Mouse (Mus musculus) lung, postnatal 25 days (tissue): ENCODE data around the gene Oscar.

Source experiments
- DNase-seq: peaks from one replicate; pipeline ENCODE4 v3.0.0; 2022; ENCODE audit warnings: low spot score

The Oscar gene

DNA sequence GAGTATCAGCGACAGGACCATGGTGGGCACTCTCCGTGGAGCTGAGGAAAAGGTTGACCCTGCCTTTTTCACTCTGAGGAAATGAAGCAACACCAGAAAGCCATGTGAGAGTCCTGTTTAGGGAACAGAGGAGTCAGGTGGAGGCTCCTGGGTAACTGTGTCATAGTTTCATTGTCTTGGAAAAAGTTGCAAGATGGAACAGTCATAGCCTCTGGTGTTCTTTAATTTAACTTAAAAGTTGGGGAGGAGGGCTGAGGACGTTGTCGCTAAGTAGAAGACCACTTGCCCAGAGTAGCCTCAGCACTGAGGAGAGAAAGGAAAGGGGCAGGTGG, at the start of gene Oscar:
Oscar (minus strand) TSS at position 101 of the 332 bp plus-strand sequence.
- DNase-seq = no peak

DNA sequence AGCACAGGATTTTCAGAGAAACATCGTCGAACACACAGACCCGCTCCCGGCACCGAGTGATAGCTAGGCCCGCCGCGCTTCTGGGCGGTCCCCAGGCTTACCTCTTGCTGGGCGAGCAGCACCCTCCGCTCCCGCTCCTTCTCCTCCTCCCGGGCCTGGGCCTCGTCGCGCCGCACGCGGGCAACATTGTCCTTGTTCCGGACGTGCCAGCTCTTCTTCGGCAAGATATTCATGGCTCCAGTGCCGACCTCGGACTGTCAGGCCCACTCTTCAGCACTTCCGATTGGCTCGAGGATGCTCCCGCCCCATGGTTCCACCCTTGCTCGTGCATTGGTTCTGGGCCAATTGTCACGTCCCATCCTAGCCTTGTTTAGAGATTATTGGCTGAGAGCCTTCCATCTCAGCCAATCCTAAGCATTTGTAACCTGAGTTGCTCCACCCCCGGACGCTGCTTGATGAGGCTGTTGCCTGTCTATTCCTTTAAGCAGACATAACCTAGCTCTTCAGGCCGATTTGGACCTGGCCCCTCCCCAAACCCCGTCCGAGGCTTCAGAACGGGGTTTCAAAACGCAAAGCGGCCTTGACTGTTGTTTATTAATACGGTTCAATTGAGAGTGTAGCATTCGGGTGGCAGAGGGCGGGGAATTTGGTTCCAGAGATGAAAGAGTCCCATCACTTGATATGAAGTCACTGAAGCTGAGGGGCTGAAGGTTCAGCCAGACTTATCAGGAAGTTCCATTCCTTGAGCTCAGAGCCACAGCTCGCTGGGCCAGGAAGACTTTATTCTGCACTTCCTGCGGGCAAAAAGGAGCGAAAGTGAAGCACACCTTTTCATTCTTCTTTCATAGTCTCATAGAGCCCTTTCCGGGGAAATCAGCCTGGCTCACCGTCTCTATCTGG, 49.5 kb upstream of the Oscar start, which contains the start of gene Leng1:
Leng1 (minus strand) TSS at position 626 of the 900 bp plus-strand sequence.
- peak; percentile 99 for DNase-seq

DNA sequence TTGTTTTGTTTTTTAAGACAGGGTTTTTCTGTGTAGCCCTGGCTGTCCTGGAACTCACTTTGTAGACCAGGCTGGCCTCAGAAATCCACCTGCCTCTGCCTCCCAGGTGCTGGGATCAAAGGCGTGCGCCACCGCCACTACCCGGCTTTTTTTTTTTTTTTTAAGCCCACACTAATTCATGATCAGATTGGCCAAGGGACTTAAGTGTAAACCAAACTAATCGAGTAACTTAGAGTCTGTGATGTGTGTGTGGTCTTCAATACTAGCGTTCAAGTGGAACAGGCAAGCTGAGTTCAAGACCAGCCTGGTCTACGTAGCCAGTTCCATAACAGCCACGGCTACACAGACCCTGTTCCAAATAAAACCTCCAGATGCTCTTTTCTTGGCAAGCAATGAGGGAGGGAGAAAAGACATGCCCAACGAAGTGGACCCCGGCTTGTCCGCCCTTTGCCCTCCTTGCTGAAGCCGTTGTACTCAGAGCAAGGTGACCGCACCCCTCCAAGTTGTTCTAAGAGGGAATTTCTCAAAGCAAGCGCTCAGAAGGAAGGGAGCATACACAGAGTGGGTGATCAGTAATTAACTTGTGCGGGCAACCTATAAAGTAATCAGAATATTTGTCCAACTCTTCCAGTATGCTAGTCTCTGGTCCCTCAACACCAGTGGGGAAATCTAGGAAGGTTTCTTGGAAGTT, 48.7 kb upstream of the Oscar start:
- DNase-seq = peak; percentile 28

DNA sequence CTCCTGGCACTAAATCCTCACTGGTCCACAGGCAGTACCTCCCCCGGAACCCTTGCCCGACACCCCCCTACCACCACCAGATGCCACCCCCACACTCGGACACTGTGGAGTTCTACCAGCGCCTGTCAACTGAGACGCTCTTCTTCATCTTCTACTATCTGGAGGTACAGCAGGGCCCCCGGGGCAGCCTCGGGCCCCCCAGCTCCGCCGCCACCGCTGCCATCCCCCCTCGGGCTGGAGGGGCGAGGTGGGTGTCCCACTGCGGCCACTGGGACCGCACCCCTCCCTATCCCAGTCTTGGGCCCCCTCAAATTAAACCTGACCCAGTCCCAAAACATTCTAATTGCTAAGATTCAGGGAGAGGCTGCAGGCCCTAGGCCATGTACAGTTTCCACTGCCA, 42.6 kb upstream of the Oscar start:
- no peak for DNase-seq

DNA sequence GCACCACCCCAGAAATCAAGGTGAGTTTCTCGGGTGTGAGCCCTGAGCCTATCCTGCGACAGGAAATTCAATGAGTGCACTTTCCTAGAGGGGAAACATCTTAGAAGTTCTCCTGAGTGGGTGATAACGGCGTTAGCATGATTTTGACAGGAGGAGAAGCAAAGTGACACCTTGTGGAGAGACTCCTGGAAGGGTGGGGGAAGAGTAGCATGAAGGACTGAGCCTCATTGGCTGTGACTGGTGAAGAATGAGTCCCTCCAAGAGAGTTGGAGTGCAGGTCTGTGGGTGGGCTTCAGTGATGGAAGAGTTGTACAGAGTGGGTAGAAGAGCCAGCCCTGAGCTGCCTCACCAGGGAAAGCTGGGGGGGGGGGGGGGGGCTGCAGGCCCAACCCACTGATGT, 41.0 kb upstream of the Oscar start:
- DNase-seq = no peak

DNA sequence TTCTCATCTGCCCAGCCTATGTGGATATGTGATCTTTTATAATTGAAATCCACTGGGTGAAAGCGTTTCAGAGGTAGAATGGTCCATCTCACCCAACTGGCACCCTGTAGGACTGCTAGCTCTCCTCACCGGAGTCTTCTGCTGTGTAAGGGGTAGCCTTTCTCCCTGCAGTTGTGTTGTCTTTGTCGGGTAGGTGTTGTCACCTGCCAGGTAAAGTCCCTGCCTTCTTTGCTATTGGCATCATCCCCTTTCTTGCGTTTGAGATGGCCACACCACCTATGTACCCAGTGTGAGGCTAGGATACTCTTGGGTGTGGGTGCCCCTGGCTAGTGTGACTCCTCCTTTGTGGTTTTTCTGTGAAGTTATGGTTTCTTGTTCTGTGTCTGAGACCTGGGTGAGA, 30.7 kb upstream of the Oscar start:
- no peak for DNase-seq

DNA sequence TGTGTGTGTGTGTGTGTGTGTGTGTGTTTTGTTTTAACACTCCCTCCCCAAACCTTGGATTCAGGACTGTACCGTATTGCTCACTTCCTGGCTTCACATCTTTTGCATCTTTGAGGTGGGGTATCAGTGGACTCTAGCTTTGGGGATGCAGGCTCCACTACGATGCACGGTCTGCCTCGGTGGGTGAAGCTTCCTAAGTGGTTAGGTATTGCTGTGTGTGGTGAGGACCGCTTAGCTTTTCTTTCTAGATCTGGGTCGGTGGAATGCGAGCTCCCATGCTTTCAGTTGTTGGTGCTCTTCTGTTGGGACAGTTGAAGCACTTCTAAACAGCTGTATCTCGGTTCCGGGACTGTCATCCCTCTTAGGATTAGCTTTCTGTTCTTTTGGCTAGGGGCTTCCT, 30.2 kb upstream of the Oscar start:
- no peak for DNase-seq

DNA sequence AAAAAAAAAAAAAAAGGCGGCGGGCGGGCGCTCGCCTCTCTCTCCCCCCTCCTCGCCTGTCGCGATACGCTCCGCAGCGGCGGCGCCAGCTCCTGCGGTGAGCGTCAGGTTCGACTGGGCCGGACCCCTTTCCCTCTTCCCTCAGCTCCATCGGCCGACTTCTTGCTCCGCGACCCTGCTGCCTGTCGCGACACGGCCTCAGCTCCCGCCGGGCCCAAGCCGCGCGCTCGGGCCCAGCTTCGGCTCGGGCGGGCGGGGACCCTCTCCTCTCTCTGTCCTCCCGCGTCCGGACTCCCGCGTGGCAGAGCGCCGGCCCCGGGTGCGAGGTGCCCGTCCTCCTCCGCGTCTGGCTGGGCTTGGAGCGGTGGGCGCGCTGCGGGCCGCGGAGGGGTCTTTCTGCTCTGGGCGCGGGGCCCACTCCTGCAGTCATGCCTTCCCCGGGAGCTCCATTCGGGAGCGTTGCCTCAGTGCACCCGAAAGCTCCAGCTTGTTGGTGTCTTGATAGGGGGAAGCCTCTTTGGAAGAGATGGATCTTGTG, 29.6 kb upstream of the Oscar start:
- no peak for DNase-seq

DNA sequence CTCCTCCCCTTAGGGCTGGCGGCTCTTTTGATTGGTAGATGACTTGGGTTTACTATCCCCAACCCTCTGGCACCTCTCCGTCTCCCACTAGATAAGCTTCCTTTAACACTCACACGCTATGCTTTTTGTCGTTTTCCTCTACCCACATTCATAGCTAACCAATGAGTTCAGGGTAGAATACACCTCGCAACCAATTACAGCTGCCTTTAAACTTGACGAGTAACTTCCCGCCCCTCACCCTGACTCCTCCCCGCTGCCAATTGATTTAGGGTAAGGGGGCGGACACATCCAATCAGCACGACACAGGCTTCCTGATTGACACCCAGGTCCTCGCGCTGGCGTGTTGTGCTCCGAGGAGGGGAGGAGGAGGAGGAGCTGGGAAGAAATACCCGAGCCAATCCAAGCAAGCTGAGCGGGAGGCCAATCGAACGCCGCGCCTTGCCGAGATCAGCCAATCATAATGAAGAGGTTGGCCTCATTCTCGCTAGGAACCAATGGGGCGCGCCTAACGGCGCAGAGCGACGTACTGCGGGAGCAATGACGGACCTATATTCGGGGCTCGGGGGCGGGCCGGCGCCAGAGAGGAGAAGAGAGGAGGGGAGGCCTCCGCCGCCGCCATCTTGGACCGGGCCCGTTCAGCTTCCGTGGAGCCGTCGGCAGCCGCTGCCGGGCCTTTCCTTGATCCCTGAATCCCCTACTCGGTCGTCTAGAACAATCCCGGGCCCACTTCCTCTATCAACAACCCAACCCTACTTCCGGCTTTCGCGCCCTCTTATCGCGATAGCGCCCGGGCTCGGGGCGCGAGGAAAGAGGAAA, 28.9 kb upstream of the Oscar start, which contains the start of gene Cnot3:
Cnot3 (plus strand) TSS at position 597 of the 816 bp plus-strand sequence.
- peak; percentile 100 for DNase-seq

DNA sequence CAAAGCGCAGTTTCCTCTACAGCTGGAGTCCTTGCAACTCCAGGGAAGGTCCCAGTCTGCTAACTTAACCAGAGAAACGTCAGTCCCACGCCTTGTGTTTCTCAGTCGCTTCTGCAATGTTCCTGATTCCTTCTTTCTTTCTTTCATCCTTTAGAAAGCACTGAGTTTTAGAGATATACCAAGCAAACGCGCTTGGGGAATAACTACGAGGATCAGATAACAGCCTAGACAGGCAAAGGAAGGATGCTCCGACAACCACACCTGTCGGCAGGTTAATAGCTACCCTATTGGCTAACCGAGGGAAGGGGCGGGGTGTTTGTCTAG, 28.4 kb upstream of the Oscar start:
- DNase-seq = no peak

DNA sequence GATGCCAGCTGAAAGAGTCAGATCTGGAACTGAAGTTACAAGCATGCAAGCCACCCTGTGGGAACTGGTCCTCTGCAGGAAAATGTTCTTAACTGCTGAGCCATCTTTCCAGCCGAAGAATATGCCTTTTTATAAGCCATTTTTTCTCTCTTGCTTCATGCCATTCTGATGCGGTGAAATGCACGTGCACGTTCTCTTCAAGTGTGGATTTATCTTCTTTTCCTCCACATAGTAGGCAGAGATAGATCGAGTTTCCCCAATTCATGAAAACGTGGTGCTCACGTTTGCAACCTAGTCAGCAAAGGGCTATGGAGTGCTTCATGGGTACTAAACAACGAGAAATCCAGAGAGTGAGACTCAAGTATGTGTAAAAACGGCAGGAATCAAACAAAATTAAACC, 27.9 kb upstream of the Oscar start:
- no peak for DNase-seq

DNA sequence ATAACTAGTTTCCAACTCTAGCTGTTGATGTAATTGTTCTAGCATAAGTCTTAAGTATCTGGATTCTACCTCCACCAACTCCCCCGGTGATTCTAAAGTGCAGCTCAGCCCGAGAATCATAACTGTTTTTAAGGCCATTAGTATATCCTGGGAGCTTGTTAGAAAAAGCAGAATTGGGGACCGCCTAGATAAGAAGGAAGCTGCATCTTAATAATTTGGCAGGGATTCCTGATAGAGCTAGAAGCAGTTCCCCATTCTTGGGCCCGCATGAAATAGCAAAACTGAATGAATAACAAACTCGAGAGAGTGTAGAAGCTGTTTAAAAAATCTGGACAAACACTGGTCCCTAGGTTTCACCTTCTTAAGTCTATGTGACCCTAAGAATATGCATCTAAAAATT, 27.5 kb upstream of the Oscar start:
- DNase-seq = no peak

DNA sequence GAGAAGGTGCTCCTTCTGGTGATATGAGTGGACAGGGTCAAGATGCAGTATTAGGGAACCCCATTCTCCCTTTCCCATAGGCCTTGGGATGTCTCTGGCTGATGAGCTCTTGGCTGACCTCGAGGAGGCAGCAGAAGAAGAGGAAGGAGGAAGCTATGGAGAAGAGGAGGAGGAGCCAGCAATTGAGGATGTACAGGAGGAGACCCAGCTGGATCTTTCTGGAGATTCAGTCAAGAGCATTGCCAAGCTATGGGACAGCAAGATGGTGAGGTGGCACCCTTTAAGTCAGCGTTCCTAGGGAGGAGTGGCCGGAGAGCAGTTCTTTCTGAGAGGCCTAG, 14.5 kb upstream of the Oscar start:
- DNase-seq = no peak

DNA sequence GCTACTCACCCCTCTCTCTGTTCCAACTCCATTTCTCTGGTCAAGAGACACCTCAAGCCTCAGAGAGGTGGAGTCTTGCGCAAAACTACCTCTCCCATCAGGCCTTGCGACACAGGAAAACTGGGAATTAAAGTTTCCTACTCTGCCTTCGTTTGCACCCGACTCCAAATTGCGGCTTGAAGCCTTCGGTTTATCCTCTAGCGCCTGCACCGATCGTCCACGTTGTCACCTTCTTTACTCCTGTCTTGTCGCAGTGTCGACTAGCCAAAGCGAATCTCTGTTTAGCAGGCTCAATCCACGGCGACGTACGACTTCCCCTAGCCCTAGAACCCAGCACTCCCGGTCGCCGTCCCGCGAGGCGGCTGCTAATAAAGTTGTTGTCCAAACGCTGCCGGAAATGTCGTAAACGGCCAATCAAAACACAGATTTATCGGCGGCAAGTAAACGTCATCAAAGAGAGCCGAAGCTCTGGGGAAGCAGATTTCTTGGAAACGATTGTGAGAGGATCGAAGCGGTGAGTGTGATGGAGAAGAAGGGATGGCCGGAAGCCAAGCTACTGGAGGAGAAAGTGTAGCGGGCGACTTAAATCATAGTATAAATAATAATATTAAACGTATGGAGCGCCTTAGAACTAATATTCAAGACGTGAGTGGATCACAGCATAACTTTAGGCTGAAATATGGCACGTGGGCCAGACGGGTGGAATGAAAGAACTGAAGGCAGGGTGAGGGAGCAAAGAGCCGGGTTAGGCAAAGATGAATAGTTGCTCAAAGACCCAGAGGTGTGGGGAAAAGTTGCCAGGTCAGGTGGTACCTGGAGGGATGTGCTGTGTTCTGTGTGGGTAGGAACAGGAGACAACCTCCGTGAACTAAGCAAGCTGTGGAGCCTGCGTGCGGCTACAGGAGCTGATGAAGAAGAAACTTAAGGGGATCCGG, 13.9 kb upstream of the Oscar start, which contains the start of the genes Tfpt and Prpf31:
Tfpt (minus strand) TSS at position 387 of the 935 bp plus-strand sequence.
Prpf31 (plus strand) TSS at position 443 of the 935 bp plus-strand sequence.
- peak; percentile 96 for DNase-seq

DNA sequence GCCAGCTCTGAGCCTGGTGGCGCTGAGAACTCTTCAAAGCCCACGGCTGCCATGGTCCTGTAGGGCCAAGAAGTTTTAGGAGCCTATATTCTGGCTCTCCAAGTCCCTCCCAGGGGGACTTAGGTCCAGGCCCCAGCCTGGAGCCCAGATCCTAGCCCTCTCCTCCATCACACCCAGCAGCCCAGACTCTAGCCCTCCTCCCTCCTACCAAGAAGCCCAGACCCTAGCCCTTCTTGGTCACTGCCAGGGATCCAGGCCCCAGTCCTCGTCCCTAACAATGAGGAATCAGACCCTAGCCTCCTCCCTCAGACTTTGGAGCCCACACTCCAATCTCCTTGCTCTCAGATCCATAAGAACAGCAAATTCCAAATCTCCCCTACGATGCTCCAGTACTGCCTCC, 13.1 kb upstream of the Oscar start:
- DNase-seq = no peak

DNA sequence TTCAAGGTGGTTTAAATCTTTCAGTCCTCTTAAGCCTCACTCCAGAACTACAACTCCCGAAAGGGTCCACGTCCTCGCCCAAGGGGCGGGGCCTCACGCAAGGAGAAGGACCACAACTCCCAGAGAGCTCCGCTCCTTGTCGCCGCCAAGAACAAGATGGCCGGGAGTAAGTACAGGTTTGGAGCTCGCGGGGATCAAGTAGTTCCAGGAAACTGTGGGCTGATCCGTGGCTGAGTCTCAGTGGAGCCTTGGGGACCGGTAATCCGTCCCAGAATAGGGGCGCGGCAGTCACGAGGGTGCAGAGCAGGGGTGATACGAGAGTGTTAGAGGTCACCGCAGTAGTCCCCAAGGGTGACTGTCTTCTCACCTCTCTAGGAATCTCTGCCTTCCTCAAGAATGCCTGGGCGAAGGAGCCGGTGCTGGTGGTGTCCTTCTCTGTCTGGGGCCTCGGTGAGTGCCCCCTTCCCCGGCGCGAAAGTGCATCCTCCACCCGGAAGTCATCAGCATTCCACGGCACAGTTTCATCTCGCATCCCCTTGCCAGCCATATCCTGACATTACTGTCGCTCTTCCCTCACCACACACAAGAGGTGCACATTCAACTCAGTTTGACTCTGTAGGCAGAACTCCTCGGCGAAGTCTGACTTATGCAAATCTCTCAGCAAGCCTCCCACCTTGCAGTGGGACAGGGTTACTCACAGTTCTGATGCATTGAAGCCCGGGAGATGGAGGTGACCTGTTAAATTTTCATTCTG, 1.5 kb upstream of the Oscar start, which contains the start of gene Ndufa3:
Ndufa3 (plus strand) TSS at position 132 of the 754 bp plus-strand sequence.
- peak; percentile 93 for DNase-seq

DNA sequence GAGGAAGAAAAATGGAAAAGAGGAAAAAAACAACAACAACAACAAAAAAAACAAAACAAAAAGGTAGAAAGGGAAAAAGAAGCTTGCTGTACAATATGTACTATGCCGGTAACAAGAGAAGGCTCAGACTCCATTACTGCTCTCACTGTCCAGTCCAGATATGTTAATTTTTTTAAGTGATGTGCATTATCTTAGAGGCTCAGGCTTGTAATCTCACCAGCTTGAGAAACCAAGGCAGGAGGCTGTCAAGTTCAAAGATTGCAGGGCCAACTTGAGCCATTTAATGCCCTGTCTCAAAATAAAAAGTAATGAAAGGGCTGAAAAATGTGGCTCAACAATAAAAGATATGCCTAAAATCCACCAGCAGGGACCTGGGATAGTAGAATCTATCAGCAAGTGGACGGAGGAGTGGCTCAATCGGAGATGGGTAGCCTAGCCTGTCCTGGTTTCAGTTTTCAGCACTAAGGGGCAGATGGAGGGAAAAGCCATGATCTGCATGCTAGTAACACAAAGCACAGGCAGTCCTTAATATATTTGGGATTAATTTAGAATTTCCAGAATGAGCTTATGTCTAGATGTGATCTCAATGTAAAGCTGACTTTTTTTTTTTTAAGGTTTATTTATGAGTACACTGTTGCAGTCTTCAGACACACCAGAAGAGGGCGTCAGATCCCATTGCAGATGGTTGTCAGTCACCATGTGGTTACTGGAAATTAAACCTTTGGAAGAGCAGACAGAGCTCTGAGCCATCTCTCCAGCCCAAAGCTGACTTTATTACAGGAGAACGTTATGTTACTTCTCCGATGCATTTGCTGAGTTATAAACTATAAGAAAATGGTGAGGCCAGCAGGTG, 658 bp upstream of the Oscar start:
- no peak for DNase-seq

DNA sequence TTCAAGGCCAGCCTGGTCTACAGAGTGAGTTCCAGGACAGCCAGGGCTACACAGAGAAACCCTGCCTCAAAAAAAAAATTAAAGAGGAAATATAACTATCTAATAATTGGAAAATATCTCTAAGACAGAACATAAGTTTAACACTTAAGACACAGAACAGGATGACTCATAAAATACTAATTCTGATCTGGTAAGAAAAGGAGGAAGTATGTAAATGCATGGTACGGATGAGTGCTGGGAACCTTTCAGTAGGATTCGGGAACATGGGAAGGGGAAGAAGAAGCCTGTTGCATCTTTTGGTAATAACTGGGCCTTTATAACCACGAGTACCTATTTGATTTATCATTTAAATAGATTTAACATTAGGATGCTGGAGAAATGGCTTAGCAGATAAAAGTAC, 1.9 kb downstream of the Oscar start:
- no peak for DNase-seq

DNA sequence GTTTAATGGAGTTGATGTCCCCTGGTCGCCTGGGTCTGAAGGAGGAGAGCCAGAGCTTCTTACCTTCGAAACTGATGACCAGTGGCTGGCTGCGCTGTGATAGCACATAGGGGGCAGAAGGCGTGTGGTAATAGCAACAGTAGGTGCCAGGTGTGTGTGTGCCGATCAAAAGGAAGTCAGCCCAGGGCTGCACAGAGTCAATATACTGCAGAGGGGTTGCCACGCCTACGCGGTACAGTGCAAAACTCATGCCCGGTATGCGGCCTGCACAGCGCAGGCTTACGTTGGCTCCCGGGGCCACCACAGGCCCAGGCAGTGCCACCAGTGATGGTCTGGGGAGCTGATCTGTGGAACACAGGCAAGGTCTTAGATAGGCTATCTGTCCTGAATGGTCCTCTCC, 5.0 kb downstream of the Oscar start:
- DNase-seq = no peak
